Comparison of ENCODE assay signal across 20 mouse cellular contexts in the genomic region with DNA sequence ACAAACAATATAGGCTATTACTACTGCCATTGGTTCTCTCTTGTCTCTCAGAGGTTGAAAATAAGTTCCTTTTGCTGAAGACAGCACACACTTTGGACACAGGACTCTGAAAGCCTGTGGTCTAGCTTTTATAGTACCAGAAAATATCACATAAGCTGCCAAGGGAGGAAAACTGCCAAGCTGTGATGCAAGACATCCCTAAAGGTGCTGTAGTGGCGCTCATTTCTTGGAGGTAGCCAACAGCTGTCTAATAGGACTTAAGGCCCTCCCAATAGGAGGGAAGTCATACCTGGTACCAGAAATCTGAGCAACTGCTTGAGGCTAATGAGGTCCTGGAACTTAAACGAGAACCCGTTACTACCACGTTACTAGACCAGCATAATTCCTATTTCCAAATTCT. TPM values are rescaled to one million over a fixed set of nuclear protein-coding genes. Genes with fewer than 3 reads are reported as not detected.
DNase-seq lines count a peak whose midpoint lies in the region; ATAC-seq and TF ChIP-seq lines count a peak whose summit lies in the region.
"Had no signal": no experiment of that assay in that cellular context is flagged by ENCODE, and none has a peak within 500 bp of the region (broad histone marks: within the 10 kb centered on the region; RNA-seq: fewer than 3 reads in every experiment).

No protein-coding gene starts in this region.

- TF ChIP-seq POLR2A in kidney, adult 2 months (IDR thresholded peaks at IDR 0.05; ENCODE audit: low read depth, low read length), result no peak

- peak; percentile 44 for DNase-seq in adrenal gland, postnatal 14 days
- DNase-seq in adrenal gland, adult 8-10 months, result no peak
- no peak for DNase-seq in kidney, adult 2 months
- peak; percentile 75 for DNase-seq in adipocyte (ENCODE audit: low spot score)
- peak; percentile 36 for DNase-seq in skeletal muscle tissue, adult 2 months (ENCODE audit: low read depth, low spot score)
- DNase-seq: cerebellum, adult 2 months; cerebellum, postnatal 10 days; gastrocnemius, postnatal 10 days; heart, adult 18-20 months; heart, postnatal 14 days; kidney, adult 18-20 months had no signal

- ATAC-seq in kidney, embryonic 15.5 days (replicated peaks; ENCODE audit: low FRiP score), result no peak
- no peak for ATAC-seq in hindbrain, embryonic 12.5 days (ENCODE audit: low FRiP score)
- ATAC-seq: forebrain, embryonic 14.5 days; intestine, embryonic 15.5 days had no signal

- no peaks in the 10 kb centered on the region for H3K36me3 ChIP-seq in kidney, adult 2 months (ENCODE audit: control insufficient read depth, insufficient read depth, low read length)
- no peaks in the 10 kb centered on the region for H3K36me3 ChIP-seq in kidney, embryonic 15.5 days
- no peaks in the 10 kb centered on the region for H3K36me3 ChIP-seq in hindbrain, embryonic 12.5 days
- H3K36me3 ChIP-seq: embryonic facial prominence, embryonic 10.5 days; forebrain, embryonic 10.5 days; heart, embryonic 15.5 days; intestine, embryonic 15.5 days had no signal

- peaks cover 8% of the 10 kb centered on the region; the same call in 1 of the 2 replicates for H3K4me1 ChIP-seq in kidney, adult 2 months (ENCODE audit: control insufficient read depth, insufficient read depth, low read length)
- H3K4me1 ChIP-seq in kidney, embryonic 15.5 days, result no peaks in the 10 kb centered on the region
- no peaks in the 10 kb centered on the region for H3K4me1 ChIP-seq in hindbrain, embryonic 12.5 days
- H3K4me1 ChIP-seq: embryonic facial prominence, embryonic 10.5 days; forebrain, embryonic 10.5 days; intestine, embryonic 15.5 days had no signal

- no peaks in the 10 kb centered on the region for H3K27me3 ChIP-seq in kidney, adult 2 months (replicated peaks; ENCODE audit: control insufficient read depth, insufficient read depth, low read length)
- H3K27me3 ChIP-seq in kidney, embryonic 15.5 days, result no peaks in the 10 kb centered on the region
- H3K27me3 ChIP-seq in hindbrain, embryonic 12.5 days, result no peaks in the 10 kb centered on the region
- H3K27me3 ChIP-seq: heart, embryonic 15.5 days; intestine, embryonic 15.5 days had no signal

- no peak overlapping the region for H3K4me2 ChIP-seq in kidney, embryonic 15.5 days
- no peak overlapping the region for H3K4me2 ChIP-seq in hindbrain, embryonic 12.5 days (replicated peaks)
- H3K4me2 ChIP-seq: heart, embryonic 11.5 days; heart, embryonic 15.5 days; hindbrain, embryonic 14.5 days; intestine, embryonic 15.5 days had no signal

- no peaks in the 10 kb centered on the region; the same call in 1 of the 2 replicates for H3K9me3 ChIP-seq in kidney, embryonic 15.5 days (replicated peaks)
- H3K9me3 ChIP-seq in hindbrain, embryonic 12.5 days (replicated peaks), result no peaks in the 10 kb centered on the region
- H3K9me3 ChIP-seq: embryonic facial prominence, embryonic 10.5 days; heart, embryonic 15.5 days; intestine, embryonic 15.5 days had no signal

- H3K4me3 ChIP-seq in kidney, adult 2 months (ENCODE audit: insufficient read depth, low read depth, low read length), result no peak overlapping the region
- no peak overlapping the region for H3K4me3 ChIP-seq in kidney, embryonic 15.5 days (replicated peaks)
- no peak overlapping the region for H3K4me3 ChIP-seq in hindbrain, embryonic 12.5 days
- H3K4me3 ChIP-seq: embryonic facial prominence, embryonic 10.5 days; forebrain, embryonic 10.5 days; heart, embryonic 15.5 days; intestine, embryonic 15.5 days had no signal

- TF ChIP-seq CTCF in kidney, adult 2 months (conservative IDR thresholded peaks at IDR 0.05; ENCODE audit: insufficient read depth, insufficient read length, low read depth, low read length), result no peak

- H3K9ac ChIP-seq in kidney, embryonic 15.5 days, result no peak overlapping the region
- no peak overlapping the region for H3K9ac ChIP-seq in hindbrain, embryonic 12.5 days
- H3K9ac ChIP-seq: heart, embryonic 15.5 days; hindbrain, embryonic 14.5 days; intestine, embryonic 15.5 days had no signal

- H3K27ac ChIP-seq in kidney, adult 2 months (ENCODE audit: insufficient read depth, low read depth, low read length), result peak overlapping the region; percentile 38; the same call in 1 of the 2 replicates
- H3K27ac ChIP-seq in kidney, embryonic 15.5 days, result no peak overlapping the region
- no peak overlapping the region for H3K27ac ChIP-seq in hindbrain, embryonic 12.5 days
- H3K27ac ChIP-seq: embryonic facial prominence, embryonic 10.5 days; forebrain, embryonic 10.5 days; heart, embryonic 15.5 days; hindbrain, embryonic 14.5 days; intestine, embryonic 15.5 days had no signal

- 88% methylated on average over 4 of the region's 4 CpGs for WGBS in kidney, adult 2 months
- WGBS in kidney, embryonic 15.5 days, result 96% methylated on average over 4 of the region's 4 CpGs
- 91% methylated on average over 4 of the region's 4 CpGs for WGBS in hindbrain, embryonic 12.5 days

RNA-seq across cellular contexts. Expression of gene Rnf24, which starts 19.1 kb away (rescaled TPM):
- 6.6 and 10.2 TPM in 2 replicates for total RNA-seq in adrenal gland, postnatal 14 days (2021)
- 10 to 100 TPM in 2 of 4 experiments, 1 to 10 TPM in 2; 6.2 to 16.7 (median 11.0) TPM for total RNA-seq in adrenal gland, adult 8-10 months (2022)
- polyA plus RNA-seq in kidney, adult 2 months (2012; rRNA removed), result 18.2 and 26.0 TPM in 2 replicates
- polyA plus RNA-seq in kidney, embryonic 15.5 days (2015; fragmentation: Nextera tagmentation; extraction: Ambion mirVana), result 3.9 and 4.0 TPM in 2 replicates
- polyA plus RNA-seq in hindbrain, embryonic 12.5 days (2016; fragmentation: Nextera tagmentation; extraction: Ambion mirVana), result 19.1 and 22.8 TPM in 2 replicates

Comparison
In these comparisons a context has a peak if more than half of its experiments do, and no peak if none do; other contexts are left out.
1. DNase-seq: peak in adrenal gland, postnatal 14 days (single experiment), adipocyte (single experiment) and skeletal muscle tissue, adult 2 months (single experiment); none in adrenal gland, adult 8-10 months (single experiment) and kidney, adult 2 months (single experiment).